Mouse (Mus musculus) thymus, postnatal 14 days (tissue): ENCODE results near the gene Tfr2.
"Not testable (repeated sequence)": the region's sequence is repeated elsewhere in the genome, so short reads cannot be mapped to it uniquely, and the experiment has no call there.

Experiments
- DNase-seq: peaks from one replicate; pipeline ENCODE4 v3.0.0; 2021

Tfr2 gene

DNA sequence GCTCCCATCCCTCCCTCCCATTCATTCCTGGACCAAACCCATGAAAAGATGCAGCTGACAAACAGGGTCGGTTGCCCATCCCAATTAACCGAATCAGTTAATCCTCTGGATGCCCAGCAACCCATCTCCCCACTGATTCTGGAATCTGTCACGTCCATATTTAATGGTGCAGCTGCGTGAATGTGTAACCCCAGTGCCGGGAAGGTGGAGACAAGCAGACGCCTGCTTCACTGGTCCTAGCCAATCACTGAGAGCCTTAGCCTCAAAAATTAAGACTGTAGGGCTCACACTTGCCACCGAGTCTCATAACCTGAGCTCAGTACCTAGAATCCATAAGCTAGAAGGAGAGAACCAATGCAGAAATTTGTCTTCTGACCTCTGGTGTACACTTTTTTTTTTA lies 26.3 kb downstream of the Tfr2 start:
- no peak for DNase-seq

DNA sequence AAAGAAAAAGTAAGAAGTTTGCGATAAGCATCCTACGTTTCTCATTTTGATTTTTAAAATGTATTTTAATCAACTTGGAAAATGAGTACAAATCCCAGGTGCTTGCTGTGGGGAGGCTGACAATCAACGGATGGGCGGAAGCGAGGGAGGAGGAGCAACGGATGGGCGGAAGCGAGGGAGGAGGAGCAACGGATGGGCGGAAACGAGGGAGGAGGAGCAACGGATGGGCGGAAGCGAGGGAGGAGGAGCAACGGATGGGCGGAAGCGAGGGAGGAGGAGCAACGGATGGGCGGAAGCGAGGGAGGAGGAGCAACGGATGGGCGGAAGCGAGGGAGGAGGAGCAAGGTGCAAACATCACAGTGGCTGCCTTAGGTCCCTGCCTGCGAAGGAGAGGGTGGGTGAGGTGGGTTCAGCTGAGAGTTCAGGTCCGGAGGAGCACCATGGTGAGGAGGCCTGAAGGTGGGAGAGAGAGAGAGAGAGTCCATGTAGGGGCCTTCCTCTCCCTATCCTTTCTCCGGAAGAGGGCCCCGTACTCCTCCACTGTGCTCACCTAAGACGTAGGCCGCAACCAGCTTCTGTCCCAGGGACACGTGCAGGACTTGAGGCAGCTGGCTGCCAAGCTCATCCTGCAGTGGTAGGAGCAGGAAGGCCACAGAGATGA lies 27.1 kb downstream of the Tfr2 start:
- DNase-seq: peak; percentile 48

DNA sequence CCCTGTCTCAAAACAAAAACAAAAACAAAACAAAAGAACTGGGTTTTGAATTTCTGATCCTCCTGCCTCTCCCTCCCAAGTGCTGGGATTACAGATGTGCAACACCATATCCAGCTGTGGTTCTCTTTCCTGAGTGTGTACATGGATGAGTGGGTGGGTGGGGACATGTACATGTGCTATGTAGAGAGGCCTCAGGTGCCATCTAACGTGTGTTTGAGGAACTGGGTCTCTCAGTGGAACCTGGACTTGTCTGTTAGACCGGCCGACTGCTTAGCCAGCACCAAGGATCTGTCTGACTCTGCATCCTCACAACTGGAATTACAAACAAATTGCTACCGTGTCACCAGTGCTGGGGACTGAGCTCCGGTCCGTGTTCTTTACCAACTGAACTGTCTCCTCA lies 28.0 kb downstream of the Tfr2 start:
- no peak for DNase-seq

DNA sequence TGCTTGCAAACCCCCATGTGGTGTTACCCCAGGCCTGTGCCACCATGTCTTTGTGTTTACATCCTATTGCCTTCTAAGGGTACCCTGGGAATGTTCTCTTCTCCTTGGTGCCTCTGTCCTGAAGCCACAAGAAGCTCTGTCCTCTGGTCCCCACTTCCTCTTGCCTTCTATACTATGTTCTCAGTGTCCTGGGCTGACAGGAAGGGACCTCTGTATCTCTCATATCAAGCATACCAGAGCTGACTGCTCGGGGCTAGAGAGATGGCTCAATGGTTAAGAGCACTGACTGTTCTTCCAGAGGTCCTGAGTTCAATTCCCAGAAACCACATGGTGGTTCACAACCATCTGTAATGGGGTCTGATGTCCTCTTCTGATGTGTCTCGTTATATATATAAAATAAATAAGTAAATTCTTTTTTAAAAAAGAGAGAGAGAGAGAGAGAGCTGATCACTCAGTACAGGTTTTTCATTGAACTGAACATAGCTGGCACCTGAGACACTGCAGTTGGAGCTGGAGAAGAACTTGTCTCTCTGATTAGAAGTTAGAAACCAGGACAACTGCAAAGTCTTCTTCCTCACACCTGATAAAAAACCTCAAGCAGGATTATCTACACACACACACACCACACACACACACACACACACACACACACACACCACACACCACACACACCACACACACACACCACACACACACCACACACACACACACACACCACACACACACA lies 28.6 kb downstream of the Tfr2 start:
- DNase-seq: no peak

DNA sequence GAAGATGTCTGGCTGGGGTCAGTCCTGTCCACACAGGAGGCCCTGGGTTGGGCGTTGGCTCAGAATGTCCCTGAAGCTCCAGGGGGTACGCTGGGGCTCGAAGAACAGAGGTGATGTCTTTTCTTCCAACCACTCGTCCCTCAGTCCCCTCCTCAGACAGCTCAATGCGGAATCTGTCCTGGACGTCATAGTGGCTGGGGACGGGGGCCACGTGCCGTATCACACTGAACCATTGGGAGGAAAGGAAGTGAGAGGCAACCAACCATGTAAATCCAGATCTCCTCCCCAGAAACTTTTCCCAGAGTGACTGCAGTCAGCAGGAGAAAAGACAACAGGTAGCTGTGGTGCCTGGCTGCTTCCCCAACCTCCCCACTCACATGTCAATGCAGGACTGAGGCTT lies 30.0 kb downstream of the Tfr2 start:
- no peak for DNase-seq

DNA sequence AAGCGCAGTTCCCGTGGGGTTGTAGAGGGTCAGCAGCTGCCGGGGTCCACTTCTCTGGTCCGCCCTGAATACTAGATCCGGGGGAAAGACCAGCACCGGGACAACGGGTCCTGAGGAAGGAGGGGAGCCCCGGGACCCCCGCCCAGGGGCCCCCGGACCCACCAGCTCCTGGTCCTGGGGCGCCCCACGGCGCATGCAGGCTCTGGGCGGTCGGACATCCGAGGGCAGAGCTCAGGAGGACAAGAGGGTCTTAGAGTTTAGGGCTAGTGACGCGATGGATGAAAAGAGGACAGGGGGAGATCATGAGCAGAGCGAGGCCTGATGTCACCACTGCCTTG lies 30.6 kb downstream of the Tfr2 start:
- DNase-seq: no peak

DNA sequence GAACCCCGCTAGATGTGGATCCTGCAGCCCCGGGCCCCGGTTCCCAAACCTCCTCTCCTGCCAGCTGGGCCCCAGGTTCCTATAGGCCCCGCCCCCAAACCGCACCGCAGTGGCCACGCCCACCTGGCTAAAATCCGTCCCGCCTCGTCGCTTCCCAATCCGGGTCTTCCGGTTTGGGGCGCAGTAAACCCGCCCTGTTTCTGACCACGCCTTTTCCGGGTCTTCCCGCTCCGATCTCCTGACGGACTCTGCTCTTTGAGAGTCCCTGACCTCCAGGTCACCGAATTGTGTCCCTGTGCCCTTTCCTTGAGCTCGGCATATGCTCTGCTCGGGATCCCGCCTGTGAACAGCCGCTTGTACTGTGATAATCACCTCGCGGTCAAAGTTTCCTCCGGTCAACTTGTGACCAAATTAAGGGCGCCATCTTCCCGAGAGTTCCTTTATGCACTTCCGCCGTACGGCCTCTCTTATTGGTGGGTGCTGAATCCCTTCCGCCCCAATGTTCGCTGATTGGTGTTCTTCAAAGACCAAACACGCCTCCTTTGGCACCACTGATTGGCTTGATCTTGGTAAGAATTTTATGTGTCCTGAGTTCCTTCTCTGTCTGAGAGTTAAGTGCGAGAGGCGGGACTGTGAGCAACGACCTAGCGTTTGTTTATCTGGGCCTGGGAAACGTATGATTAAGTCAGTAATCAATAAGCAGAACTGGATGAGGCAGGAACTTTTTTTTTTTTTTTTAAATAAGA lies 31.2 kb downstream of the Tfr2 start, which contains the start of gene Mospd3:
Gene Mospd3, minus strand, starts transcription at position 440 of the 746 bp plus-strand sequence.
- DNase-seq: peak; percentile 99

DNA sequence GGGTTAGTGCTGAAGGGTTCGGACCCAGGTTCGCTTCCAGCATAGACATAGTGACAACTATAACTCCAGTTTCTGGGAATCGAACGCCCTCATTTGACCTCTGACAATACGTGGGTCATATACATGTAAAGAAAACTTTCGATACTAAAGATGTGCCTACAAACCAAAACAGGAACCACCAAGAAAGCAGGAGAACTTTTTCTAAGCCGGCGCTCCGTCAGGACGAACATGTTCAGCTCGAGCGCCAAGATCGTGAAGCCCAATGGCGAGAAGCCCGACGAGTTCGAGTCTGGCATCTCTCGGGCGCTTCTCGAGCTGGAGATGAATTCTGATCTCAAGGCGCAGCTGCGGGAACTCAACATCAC lies 31.7 kb downstream of the Tfr2 start:
- peak; percentile 39 for DNase-seq

DNA sequence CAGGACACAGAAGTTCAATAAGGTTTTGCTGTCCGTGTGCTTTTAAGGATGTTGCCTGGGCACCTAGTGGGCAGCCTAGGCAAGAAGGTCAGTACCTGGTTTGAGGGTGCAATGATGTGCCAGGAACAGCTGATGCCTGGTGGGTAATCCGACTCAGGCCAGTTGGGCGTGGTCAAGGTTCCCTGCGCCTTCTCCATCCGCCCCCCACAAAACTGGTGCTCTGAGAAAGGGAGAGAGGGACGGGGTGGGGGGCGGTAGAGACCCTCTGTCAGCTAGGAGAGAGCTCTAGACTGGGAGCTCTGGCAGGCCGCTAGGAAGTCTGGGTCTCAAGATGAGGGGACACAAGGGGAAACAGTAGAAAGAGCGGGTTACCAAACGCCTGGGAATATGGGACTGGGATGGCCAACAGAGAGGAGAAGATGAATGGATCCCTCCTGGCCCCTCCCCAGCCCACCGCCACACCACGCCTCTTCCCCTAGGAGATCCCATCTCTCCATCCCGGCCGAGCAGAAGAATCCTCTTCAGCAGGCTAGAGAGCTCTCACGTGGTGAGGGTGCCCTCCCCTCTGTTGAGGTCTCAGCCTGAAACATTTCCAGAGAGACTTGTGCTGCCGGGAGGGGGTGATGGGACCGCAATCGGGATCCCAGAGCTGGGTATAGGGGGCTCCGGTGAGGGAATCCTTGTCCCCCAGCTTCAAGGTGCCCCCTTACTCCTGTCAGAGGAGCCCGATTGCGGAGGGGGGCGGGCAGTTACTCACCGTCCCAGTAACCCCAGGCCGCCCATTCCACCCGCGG lies 38.4 kb downstream of the Tfr2 start:
- no peak for DNase-seq

DNA sequence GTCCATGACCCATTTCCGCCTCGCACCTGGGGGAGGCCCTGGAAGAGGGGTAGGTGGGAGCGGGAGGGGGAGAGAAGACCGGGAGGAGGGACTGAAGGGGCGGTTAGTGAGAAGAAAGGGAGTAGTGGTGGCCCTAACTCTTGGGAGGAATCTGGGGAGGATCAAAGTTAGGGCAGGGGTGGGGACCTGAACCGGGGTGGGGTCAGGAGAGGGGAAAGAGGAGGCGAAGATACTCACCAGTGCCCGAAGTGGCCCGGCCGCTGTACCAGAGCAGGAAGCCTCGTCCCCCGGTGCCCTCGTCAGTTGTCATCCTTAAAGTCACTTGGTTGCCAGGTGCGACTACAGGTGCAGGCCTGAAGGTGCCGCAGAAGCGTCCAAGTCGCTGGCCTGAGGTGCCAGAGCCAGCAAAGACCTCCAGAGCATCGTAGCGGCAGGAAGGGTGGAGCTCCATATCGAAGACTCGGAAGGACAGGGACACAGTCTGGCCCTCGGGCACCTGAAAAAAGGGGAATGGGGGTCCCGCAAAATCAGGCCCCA lies 39.1 kb downstream of the Tfr2 start:
- DNase-seq: no peak

DNA sequence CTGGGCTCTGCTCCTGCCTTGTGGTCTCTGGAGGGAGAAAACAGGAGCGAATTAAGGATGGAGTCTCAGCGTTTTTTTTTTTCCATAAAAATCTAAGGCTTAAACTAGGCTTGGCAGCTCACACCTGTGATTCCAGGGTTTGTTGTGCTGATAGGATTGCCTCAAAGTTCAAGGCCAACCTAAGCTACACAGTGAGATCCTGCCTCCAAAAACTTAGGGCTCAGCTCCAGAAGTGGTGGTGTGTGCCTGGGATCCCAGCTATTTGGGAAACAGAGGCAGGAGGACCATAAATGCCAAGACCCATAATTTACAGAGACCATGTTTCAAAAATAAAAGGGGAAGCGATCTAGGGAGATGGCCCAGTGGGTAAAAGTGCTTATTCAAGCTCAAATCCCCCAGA lies 39.7 kb downstream of the Tfr2 start:
- DNase-seq: no peak

DNA sequence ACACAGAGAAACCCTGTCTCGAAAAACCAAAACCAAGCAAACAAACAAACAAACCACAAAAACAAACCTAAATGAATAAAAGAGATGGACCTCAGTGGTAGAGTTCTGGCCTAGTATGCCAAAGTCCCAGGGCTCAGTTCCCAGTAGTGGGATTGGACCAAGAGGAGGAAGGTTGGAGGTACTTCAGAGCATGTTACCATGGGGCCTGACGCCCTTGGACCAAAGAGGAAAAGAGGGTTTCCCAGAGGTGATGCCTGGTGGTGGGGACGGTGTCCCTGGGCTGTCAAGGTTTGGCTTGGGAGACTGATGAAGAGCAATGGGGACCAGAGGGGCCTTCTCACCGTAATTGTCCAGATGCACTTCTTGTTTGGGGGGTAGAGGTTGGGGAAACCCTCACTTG lies 40.4 kb downstream of the Tfr2 start:
- no peak for DNase-seq

DNA sequence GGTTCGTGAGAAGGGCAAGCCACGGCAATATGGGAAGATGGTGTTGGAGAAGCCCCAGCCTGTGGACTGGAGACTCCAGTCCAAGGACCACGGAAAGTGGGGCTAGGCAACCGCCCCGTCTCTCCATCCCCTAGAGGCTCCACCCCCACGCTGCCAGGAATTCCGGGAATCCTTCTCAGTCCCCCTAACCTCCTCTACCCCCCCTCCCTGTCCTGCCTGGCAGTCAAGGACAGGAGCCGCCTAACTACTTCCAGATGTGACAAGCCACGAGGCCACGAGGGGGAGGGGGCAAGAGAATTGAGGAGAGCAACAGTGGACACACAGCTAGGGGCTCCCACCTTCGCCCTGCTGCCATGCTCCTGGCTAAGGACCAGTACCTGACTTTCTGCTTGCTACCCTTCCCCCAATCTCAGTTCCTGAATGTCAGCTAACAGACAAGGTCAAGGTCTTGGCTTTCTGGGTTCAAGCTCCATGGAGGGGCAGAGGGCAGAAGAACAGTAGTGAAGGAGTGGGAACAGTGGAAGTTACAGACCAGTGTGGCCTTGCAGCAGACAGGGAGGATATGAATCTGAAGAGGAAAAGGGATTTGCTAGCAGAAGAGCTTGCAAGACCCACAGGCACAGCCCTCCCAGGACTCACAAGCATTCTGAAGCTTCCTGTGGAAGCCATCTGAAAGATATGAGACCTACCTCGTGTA lies 41.1 kb downstream of the Tfr2 start:
- no peak for DNase-seq

DNA sequence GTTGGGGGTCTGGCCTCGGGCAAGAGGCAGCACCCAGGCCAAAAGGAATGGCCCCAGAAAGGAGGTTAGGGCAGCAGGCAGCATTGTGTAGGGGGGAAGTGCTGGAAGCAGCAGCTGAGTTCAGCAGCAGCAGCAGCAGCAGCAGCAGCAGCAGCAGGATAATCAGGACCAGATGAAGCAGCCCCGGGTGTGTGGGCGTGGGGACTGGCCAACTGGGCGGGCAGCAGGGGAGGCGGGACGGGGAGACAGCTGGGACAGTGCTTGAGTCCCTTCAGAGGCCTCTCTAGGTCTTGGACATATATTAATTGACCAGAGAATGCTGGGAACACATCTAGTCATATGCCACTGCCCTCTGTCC lies 41.6 kb downstream of the Tfr2 start:
- no peak for DNase-seq

DNA sequence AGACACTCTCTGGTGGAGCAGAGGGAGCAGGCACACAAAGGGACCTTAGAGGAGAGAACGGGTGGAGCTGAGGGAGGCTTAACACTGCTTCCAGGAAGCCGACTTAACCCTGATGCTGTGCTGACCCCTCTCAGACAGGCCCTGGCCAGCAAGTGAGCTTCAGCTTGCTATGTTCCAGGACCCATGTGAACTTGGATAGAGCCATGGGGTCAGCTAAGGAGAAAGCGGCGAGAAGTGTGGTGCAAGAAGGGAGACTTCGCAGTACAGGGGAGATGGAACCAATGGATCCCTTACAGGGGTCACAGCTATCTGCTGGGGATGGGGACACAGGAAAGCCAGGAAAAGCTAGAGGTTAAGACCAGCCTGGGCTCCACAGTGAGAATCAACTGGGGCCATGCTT lies 43.4 kb downstream of the Tfr2 start:
- DNase-seq: no peak

DNA sequence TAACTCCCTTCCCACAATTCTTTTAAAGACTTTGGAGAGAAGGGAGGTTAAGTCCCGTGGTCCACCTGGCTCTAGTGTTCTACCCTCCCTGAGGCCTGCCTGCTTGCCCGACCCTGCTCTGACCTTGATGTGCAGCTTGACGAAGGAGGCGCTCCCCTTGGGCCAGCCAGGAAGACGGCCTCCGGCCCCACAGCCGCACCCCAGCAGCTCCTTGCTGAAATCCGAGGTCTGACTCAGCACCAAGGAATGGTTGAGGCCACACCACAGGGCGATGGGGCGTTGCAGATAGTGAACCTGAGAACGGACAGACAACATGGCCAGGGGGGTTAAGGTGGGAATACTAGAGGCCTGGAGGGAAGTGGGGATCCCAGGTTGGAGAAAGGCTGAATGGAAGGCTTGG lies 43.9 kb downstream of the Tfr2 start, which contains the start of gene Pcolce:
Gene Pcolce, minus strand, starts transcription at position 235 of the 400 bp plus-strand sequence.
- no peak for DNase-seq

DNA sequence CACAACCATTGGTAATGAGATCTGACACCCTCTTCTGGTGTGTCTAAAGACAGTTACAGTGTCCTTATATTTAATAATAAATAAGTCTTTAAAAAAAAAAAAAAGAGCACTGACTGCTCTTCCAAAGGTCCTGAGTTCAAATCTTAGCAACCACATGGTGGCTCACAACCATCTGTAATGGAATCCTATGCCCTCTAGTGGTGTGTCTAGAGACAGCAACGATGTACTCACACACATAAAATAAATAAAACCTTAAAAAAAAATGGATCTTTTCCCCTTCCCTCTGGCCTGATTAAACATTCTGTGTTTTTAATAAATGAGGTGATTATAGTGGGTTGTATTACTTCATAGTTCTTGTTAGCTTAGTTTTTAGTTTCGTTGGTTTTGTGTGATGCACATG lies 45.3 kb downstream of the Tfr2 start:
- DNase-seq: not testable (repeated sequence)

DNA sequence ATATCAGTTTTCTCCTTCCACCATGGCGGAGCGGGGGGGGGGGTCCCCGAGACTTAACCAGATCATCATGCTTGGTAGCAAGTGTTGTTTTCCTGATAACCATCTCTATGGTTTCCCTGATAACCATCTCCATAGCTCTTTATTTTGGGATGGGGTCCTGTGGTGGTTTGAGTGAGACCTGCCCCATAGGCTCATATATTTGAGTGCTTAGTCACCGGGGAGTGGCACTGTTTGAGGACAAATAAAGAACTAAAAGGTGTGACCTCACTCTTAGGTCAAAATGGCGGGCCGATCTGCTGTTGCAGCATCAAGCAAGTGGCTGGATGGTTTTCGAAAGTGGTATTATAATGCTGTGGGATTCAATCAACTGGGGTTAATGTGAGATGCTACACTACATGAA lies 45.7 kb downstream of the Tfr2 start:
- DNase-seq: no peak

DNA sequence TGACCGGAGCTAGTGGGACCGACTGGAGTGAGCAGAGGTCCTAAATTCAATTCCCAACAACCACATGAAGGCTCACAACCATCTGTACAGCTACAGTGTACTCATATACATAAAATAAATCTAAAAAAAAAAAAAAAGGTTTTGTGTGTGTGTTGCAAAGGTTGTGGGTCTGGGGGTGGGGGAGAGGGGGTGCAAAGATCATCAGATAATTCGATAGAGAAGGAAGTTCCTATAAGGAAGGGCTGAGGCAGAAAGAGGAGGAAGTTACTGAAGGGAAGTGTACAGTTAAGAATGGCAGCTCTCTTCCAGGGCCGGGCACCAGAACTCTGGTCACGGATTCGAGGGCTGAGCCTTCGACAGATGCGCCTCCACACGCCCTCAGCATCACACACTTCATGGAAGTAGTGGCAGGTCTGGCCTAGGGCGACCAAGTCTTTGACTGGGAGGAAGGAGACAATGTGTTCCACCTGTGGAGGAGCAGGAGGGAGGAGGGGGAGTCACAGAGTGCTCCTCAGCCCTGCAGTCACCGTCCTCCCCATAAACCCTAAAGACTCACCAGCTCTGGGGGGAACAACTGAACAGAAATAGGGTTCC lies 54.4 kb downstream of the Tfr2 start:
- DNase-seq: no peak

DNA sequence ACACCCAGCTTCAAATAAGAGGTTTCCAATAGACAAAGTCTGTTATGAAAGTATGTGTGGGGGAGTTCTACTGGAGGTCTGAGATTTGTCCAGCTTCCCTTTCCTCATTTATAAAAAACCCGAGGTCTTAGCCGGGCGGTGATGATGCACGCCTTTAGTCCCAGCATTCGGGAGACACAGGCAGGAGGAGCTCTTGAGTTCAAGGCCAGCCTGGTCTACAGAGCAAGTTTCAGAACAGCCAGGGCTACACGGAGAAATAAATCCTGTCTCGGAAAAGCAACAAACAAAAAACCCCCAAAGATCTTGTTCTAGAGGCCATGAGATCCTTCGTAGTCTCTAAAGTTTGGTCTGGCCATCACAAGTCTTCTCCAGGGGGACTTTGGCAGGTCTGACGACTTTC lies 58.4 kb downstream of the Tfr2 start:
- peak; percentile 43 for DNase-seq

DNA sequence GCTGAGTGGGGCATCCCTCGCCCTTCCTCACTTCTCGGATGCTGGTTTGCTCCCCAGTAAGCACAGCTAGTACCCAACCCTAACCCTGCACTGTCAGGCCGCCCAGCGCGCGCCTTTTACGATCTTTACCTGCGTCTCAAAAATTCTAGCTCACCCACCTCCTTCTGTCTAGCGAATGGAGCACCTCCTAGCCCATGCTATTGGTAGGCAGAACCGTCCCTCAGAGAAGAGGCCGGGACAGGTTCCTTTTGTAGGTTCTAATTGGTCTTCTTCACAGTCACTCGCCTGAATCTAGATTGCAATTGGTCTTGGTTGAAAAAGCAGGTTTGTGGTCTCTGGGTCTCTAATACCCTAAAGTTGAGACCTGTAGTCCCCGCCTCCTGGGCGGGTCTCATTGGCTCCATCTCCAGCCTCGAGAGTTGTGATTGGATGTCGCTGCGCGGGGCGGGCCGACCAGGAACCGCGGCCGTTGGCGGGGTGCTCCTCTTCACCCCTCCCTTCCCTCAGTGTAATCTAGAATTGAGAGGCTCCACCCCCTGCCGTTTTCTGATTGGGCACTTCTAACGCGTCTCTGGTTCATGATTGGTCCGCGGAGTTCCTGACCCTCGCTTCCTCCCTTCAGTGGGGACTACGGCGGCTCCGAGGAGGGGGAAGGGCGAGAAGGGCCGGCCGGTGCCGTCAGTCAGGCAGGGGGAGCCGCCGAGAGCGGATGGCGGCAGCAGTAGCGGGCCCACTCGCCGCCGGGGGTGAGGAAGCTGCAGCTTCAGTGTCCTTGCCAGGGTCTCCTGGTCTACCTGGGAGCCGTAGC lies 59.1 kb downstream of the Tfr2 start, which contains the start of the genes Fbxo24, Lrch4 and Gm20605:
Gene Fbxo24, minus strand, starts transcription at position 505 of the 808 bp plus-strand sequence.
Gene Lrch4, plus strand, starts transcription at position 624 of the 808 bp plus-strand sequence.
Gene Gm20605, plus strand, starts transcription at position 678 of the 808 bp plus-strand sequence.
- DNase-seq: peak; percentile 99
